Mouse (Mus musculus) intestine, embryonic 16.5 days (tissue): ENCODE measurements around the gene Snx29. TPM values are rescaled to one million over a fixed set of nuclear protein-coding genes. Genes with fewer than 3 reads are reported as not detected.

Experiments
- ATAC-seq: fragments of 200-750 bp; cut with Nextera tagmentation; 2 replicates; pipeline ENCODE4 v1.8.0; 2017; ENCODE audit warnings: moderate TSS enrichment, moderate library complexity
- H3K27ac ChIP-seq: fragments of 300-500 bp; sonication (generic); 2 replicates; pipeline ENCODE4 v1.5.1; 2014; ENCODE audit warnings: mild to moderate bottlenecking, low read length
- H3K27me3 ChIP-seq: fragments of 300-500 bp; sonication (generic); replicated peaks from 2 replicates; pipeline ENCODE4 v1.6.1; 2014; ENCODE audit warnings: low read length, control low read depth, mixed read lengths; ENCODE audit not compliant: control insufficient read depth, insufficient read depth
- H3K36me3 ChIP-seq: fragments of 300-500 bp; sonication (generic); 2 replicates; pipeline ENCODE4 v1.6.1; 2014; ENCODE audit warnings: low read length, control low read depth; ENCODE audit not compliant: control insufficient read depth, insufficient read depth
- H3K4me1 ChIP-seq: fragments of 300-500 bp; sonication (generic); 2 replicates; pipeline ENCODE4 v1.6.1; 2014; ENCODE audit warnings: low read length, control low read depth, mixed read lengths; ENCODE audit not compliant: control insufficient read depth, insufficient read depth
- H3K4me2 ChIP-seq: fragments of 300-500 bp; sonication (generic); 2 replicates; pipeline ENCODE4 v1.6.1; 2014; ENCODE audit warnings: low read depth, low read length, control low read depth
- H3K4me3 ChIP-seq: fragments of 300-500 bp; sonication (generic); 2 replicates; pipeline ENCODE4 v1.5.1; 2014; ENCODE audit warnings: mild to moderate bottlenecking, low read length
- H3K9ac ChIP-seq: fragments of 300-500 bp; sonication (generic); 2 replicates; pipeline ENCODE4 v1.6.1; 2014; ENCODE audit warnings: low read depth, low read length
- H3K9me3 ChIP-seq: fragments of 300-500 bp; sonication (generic); 2 replicates; pipeline ENCODE4 v1.6.1; 2016; ENCODE audit warnings: low read length, control low read depth; ENCODE audit not compliant: control insufficient read depth
- WGBS: fragments of 180-500 bp; shearing (Covaris S2); extraction: QIAGEN DNeasy Blood & Tissue Kit; methylation state at CpG from one replicate; pipeline ENCODE4 v1.1.7; 2014; 5-methylcytosine and 5-hydroxymethylcytosine counted together
- polyA plus RNA-seq: library from polyadenylated mRNA; unstranded; fragments of >200 nt; fragmentation: Nextera tagmentation; extraction: Ambion mirVana; gene quantifications from 2 replicates; pipeline ENCODE4 v1.2.1, GENCODE M21; 2015

Snx29 gene
- polyA plus RNA-seq, 1 experiment from 2014 or later = 6.3 TPM

DNA sequence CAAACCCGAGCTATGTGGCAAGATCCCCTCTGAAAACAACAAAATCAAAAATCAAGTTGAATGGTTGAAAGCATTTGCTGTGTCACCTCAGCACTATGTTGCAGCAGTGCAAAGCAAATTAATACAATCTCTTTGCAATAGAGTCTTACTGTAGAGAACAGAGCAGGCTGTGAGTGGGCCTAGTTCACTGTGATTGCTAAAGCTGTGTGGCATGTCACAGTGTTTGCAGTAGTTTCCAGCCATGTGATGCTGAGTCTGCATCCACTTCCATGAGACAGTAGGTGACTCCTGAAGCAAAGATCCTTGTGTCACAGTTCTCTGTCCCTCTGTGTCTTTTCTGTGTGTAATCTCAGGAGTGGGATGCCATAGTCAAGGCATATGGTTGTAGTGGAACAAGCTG, 137.5 kb downstream of the Snx29 start:
- WGBS = 93% methylated on average over 1 of the region's 1 CpGs
- H3K9me3 ChIP-seq = no peaks in the 10 kb centered on the region
- no peaks in the 10 kb centered on the region; the same call in 1 of the 2 replicates for H3K36me3 ChIP-seq
- H3K27me3 ChIP-seq = no peaks in the 10 kb centered on the region
- no peak overlapping the region for H3K9ac ChIP-seq
- ATAC-seq = no peak
- no peak overlapping the region for H3K4me2 ChIP-seq
- no peak overlapping the region for H3K27ac ChIP-seq
- no peak overlapping the region for H3K4me3 ChIP-seq
- no peaks in the 10 kb centered on the region for H3K4me1 ChIP-seq

DNA sequence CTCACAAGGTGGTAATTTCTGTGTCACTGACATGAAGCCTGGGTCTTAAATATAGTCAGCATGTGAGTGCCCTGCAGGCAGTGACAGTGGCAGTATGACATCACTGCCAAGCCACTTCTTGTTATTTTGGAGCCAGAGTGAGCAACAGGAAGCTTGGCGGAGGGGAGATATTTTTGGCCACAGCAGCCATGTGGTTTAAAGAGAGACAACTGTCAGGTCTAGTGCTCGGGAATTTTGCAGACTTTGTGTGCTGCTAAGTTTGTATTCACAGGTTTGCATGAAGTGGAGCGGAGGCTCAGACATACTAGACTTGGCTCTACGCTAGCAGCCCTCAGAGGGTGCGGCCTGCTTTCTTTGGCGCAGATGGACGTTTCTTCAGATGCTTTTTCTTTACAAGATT, 138.9 kb downstream of the Snx29 start:
- H3K36me3 ChIP-seq = no peaks in the 10 kb centered on the region; the same call in 1 of the 2 replicates
- no peak overlapping the region for H3K27ac ChIP-seq
- no peaks in the 10 kb centered on the region for H3K9me3 ChIP-seq
- 65% methylated on average over 7 of the region's 7 CpGs for WGBS
- H3K9ac ChIP-seq = no peak overlapping the region
- no peak overlapping the region for H3K4me3 ChIP-seq
- ATAC-seq = no peak
- H3K4me1 ChIP-seq = no peaks in the 10 kb centered on the region
- no peak overlapping the region for H3K4me2 ChIP-seq
- H3K27me3 ChIP-seq = no peaks in the 10 kb centered on the region

DNA sequence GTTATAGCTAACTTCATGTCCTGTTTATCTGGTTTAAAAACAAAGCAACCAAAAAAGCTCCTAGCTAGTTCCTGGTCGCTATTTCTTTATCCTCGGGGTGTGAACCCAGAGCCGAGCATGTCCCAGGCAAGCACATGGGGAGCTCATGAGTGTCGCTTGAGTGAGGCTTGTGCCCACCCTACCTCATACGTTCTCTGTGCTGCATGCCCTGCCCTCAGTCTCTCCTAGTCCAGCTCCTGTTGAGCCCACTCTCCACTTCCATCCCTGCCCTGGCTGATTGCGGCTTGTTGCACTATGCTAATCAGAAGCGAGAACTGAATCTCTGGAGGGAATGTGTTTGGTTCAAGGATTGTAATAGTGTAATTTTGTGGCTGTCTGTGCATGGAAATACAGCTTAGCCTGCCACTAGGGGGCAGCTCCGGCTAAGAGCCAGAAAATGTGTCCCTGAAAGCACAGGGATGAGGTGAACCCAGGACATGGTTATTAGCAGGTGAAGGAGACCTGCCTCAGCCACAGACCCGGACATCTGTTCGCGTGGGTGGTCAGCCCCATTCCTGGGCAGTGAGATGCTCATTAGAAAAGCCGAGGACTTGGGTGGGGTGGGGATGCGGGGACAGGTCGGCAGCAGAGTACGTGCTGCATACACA, 145.9 kb downstream of the Snx29 start:
- H3K9ac ChIP-seq = no peak overlapping the region; the same call in 1 of the 2 replicates
- no peaks in the 10 kb centered on the region for H3K27me3 ChIP-seq
- WGBS = 57% methylated on average over 15 of the region's 15 CpGs
- no peaks in the 10 kb centered on the region; the same call in 1 of the 2 replicates for H3K36me3 ChIP-seq
- ATAC-seq = peak; percentile 56
- no peaks in the 10 kb centered on the region for H3K9me3 ChIP-seq
- no peak overlapping the region for H3K4me3 ChIP-seq
- H3K4me1 ChIP-seq = peaks cover 7% of the 10 kb centered on the region
- H3K4me2 ChIP-seq = no peak overlapping the region
- H3K27ac ChIP-seq = no peak overlapping the region

DNA sequence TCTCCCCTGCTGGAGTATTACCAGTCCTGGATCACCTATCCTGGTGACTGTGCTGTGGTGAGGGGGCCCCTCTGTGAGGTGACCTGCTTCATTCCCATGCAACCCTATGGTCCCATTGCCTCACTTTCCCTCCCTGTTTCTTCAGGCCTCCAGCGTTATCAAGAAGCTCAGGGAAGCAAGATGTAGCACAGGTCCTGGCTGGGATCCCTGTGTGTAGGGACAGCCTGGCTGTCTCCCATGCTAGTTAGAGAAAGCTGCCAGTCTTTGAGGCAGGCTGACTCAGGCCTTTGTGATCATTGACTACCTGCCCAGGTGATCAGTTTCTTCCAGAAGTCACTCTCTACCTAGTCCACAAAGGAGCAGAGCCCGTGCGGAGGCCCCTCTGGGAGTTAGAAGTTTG, 146.8 kb downstream of the Snx29 start:
- Histone ChIP-seq H3K4me1 (peaks cover 13% of the 10 kb centered on the region), H3K4me2 (no peak overlapping the region), H3K27me3 (no peaks in the 10 kb centered on the region), H3K4me3 (no peak overlapping the region), H3K36me3 (no peaks in the 10 kb centered on the region), H3K9me3 (no peaks in the 10 kb centered on the region), H3K9ac (no peak overlapping the region), H3K27ac (no peak overlapping the region)
- 90% methylated on average over 3 of the region's 3 CpGs for WGBS
- ATAC-seq = no peak

DNA sequence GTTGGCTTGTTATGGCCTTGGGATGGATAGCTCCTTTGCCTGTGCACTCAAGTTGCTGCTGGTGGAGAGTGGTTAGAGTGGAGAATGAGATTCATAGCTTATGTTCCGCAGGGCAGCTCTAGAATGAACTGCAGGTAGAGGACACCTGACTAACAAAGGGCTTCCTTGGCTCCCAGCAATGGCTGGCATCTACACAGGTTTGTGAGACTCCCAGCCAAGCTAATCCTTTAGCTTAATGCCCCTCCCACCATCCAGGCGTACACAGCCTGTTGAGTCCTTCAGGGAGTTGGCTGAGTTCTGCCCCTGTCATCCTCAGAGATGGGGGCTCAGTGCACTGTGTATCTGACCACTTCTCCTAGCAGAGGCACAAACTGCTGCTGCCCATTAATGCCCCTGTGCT, 148.5 kb downstream of the Snx29 start:
- no peak for ATAC-seq
- Histone ChIP-seq H3K4me2 (no peak overlapping the region), H3K27ac (no peak overlapping the region), H3K9ac (no peak overlapping the region), H3K4me3 (no peak overlapping the region), H3K27me3 (no peaks in the 10 kb centered on the region), H3K9me3 (no peaks in the 10 kb centered on the region), H3K4me1 (peaks cover 13% of the 10 kb centered on the region), H3K36me3 (no peaks in the 10 kb centered on the region)
- 87% methylated on average over 2 of the region's 2 CpGs for WGBS

DNA sequence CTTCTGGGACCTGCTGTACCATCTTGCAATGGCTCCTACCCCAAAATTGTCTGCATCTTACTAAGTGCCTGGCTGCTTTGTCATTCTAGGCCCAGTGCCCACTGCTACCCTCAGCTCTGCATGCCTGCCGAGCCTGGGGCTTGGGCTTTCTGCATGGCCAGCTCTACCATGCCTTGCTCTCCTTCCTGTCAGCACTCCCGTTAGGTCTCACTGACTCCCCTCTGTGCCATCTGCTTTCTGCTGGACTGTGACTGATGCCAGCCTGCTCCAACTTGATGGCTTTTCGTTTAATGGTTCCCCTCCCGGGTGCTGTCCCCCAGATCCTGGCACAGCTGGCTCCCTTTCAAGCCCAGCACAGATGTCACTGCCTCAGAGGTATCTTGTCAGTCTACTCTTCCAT, 150.1 kb downstream of the Snx29 start:
- Histone ChIP-seq H3K27ac (no peak overlapping the region), H3K4me3 (no peak overlapping the region), H3K4me1 (peaks cover 16% of the 10 kb centered on the region), H3K4me2 (no peak overlapping the region), H3K9me3 (no peaks in the 10 kb centered on the region), H3K27me3 (no peaks in the 10 kb centered on the region), H3K9ac (no peak overlapping the region), H3K36me3 (no peaks in the 10 kb centered on the region)
- ATAC-seq = no peak
- WGBS = 77% methylated on average over 4 of the region's 4 CpGs

DNA sequence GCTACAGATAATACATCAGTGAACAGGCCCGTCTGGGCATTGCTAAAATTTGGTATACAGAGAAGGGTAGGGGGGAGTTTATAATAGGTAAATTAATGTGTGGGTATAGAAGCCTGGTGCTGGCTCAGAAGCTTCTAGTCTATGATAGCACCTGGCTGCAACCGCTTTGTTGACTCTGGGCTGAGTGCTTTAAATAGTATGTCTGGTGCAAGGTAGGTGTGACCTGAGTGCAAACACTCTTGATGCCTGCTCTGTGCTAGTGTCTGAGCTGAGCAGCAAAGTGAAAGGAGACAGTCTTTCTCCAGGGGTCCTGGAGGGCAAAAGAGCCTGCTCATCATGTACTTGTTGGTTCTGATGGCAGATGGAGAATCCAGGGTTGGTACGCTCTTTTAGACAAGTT, 150.8 kb downstream of the Snx29 start:
- H3K4me2 ChIP-seq = no peak overlapping the region
- WGBS = 85% methylated on average over 3 of the region's 3 CpGs
- no peak overlapping the region for H3K4me3 ChIP-seq
- no peak overlapping the region for H3K9ac ChIP-seq
- H3K4me1 ChIP-seq = peaks cover 12% of the 10 kb centered on the region
- H3K27ac ChIP-seq = no peak overlapping the region
- H3K9me3 ChIP-seq = no peaks in the 10 kb centered on the region
- no peaks in the 10 kb centered on the region for H3K36me3 ChIP-seq
- H3K27me3 ChIP-seq = no peaks in the 10 kb centered on the region
- ATAC-seq = 0 out of 2 replicates have a peak, but pooled peaks have one; percentile 44

DNA sequence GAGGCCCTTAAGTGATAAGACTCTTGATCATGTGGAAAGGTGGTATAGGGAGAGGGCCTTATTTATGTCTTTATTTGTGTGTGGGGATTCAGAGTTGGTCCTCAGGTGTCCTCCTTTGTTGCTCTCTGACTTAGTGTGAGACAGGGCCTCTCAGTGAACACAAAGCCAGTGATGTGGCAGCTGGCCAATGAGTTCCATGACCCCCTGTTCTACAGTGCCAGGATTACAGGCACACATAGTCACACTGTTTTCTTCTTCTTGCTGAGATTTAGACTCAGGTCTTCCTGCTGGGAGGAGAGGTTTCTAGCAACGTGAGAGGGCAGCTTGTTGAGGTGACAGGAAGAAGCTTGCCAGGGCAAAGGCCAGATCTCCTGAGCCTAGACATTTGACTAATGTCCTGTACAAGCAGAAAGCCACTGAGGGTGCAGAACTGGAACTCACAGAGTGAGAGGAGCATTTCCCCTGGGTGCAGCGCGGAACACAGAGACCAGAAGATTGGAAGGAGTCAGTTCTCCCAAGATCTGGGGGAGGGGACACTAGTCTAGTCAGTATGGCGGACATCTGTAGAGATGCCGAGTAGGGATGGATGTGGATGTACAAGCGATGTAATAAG, 151.3 kb downstream of the Snx29 start:
- WGBS = 79% methylated on average over 6 of the region's 6 CpGs
- 0 out of 2 replicates have a peak, but pooled peaks have one; percentile 31 for ATAC-seq
- H3K27ac ChIP-seq = no peak overlapping the region
- H3K4me1 ChIP-seq = peaks cover 10% of the 10 kb centered on the region
- H3K9ac ChIP-seq = no peak overlapping the region
- no peaks in the 10 kb centered on the region for H3K36me3 ChIP-seq
- no peaks in the 10 kb centered on the region for H3K9me3 ChIP-seq
- no peaks in the 10 kb centered on the region for H3K27me3 ChIP-seq
- H3K4me2 ChIP-seq = no peak overlapping the region
- no peak overlapping the region for H3K4me3 ChIP-seq

DNA sequence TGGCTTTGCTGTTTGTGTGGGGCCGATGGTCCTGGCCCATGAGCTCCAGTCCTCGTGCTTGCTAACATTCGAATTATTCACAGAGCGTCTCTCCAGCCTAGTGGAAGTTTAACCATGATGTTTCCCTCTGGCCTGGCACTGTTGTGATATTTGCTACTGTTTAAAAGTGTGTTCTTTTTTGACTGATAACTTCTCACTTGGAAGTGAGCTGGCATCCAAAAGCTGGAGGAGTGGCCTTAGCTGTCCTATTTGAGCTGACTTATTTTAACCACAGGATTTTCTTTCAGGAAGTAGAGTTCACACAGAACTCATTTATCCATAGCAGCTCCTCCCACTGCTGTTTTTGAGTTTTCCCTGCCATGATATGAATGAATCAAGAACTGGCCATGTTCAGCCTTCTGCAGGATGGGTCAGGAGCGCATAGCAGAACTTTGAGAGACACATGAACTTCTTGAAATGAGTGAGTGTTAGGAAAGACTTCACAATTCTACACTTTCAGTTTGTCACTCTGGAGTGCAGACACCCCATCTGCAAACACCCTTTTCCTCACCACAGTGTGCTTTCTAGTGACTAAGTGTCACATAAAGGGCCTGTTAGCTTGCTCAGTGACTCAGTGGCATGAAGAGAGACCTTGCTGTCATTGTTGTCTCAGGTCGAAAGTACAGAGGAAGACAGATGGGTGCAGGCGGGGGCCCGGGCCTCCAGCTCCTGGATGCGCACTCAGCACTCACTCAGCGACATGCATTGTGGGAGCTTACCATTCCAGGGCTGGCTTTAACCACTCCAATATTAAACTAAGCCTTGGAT, 152.6 kb downstream of the Snx29 start:
- no peak overlapping the region for H3K4me3 ChIP-seq
- H3K4me2 ChIP-seq = no peak overlapping the region
- peaks cover 10% of the 10 kb centered on the region for H3K4me1 ChIP-seq
- H3K27ac ChIP-seq = no peak overlapping the region
- no peak for ATAC-seq
- H3K27me3 ChIP-seq = no peaks in the 10 kb centered on the region
- no peaks in the 10 kb centered on the region for H3K9me3 ChIP-seq
- H3K9ac ChIP-seq = no peak overlapping the region
- 72% methylated on average over 10 of the region's 10 CpGs for WGBS
- H3K36me3 ChIP-seq = no peaks in the 10 kb centered on the region
